Mouse (Mus musculus) cerebellum, postnatal 14 days (tissue): ENCODE results near the gene Drap1.
"Not testable (repeated sequence)": the region's sequence is repeated elsewhere in the genome, so short reads cannot be mapped to it uniquely, and the experiment has no call there.

Experiments
- DNase-seq, 2 experiments: peaks; one replicate each; pipeline ENCODE4 v3.0.0; 2021; ENCODE audit warnings: mixed read lengths in 2 of 2

Drap1 gene

DNA sequence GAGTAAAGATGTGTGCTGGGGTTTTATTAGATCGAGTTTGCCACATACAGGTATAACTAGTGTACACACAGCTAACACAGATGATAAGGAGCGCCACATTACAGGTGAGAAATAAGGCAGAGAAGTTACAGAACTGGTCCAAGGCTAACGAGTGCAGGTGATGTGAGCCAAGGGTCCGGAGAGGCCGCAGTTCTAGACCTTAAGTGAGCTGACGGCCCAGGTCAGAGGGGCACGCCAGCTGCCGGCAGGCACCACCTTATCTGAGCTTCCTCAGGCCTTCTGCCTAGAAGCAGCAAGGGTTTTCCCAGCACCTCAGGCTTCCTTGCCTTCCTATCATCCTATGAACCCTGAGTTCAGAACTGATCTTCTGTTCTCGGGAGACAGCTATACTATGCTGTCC, 5.1 kb downstream of the Drap1 start:
- no peak for DNase-seq

DNA sequence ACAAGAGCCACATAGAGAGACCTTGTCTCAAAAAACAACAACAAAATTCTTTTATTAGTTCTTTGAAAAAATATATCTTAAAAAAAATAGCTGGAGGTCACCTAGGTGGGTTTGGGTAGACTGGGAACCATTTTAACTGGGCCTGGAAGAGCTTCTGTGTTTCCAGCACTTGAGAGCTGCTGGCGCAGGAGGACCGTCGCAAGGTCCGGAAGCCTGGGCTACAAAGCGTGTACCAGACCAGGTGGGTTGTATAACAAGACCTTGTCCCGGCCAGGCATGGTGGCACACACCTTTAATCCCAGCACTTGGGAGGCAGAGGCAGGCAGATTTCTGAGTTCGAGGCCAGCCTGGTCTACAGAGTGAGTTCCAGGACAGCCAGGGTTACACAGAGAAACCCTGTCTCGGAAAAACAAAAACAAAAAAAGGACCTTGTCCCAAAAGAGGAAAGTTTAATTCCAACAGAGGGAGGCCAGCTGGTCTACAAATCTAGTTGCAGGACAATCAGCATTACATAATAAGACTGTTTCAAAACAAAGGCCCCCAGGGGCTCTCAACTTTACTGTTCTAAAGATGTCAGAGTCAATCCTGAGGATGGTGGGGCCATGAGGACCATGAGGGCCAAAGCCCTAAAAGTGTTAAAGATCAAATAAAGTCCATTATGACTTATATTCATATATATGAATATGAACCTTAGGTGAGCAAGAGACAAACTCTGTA, 5.9 kb downstream of the Drap1 start:
- DNase-seq = no peak

DNA sequence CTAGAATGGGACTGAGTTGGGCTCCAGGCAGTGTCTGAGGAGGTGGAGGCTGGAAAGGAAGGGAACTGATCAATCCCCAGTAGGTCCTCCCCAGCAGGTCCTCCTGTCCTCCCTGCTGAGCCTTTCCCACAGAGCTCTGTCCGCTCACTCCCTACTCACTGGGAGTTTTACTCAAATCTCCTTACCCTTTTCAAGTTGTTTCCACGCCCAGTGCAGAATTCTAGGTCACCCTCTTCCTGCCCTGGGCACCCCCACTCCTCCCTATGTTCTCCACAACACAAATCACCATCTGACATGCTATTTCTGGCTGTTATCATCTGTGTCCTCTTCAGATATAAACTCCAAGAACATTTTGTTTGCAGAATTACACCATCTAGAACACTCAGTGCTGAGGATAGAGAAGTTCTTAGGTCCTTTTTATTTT, 10.2 kb downstream of the Drap1 start:
- no peak for DNase-seq

DNA sequence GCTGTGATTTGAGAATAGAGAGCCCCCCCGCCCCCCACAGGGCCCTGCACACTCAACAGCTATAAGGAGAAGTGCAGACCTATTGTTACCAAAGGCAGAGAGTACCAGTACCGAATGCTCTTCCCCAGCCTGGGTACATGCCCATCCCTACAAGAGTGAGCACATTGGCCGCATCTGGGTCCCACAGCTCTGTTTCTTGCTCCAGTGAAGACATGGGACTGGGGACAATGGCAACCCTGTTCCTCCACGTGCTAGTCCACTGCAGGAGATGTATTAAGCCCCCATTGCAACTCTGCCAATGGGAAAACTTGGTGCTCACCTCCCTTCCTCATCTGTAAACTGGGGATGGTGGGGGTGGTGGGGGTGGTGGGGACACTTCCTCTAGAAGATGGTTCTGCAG, 10.9 kb downstream of the Drap1 start:
- DNase-seq = no peak

DNA sequence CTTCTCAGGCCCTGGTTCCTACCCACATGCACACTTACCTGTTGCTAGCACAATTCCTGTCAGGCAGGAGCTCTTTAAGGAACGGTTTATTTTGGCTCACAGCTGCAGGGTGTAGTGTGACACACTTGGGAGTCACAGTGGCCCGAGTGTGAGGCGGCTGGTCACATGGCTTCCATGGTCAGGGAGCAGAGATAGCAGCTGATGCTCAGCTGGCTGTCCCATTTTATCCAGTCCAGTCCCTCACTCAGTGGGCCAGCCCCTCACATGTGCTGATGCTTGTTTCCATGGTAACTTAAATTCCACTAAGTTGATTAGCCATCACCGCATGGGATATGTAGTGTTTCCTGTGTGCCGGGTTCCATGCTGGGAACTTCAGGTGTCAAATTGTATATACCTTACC, 12.8 kb downstream of the Drap1 start:
- DNase-seq = no peak

DNA sequence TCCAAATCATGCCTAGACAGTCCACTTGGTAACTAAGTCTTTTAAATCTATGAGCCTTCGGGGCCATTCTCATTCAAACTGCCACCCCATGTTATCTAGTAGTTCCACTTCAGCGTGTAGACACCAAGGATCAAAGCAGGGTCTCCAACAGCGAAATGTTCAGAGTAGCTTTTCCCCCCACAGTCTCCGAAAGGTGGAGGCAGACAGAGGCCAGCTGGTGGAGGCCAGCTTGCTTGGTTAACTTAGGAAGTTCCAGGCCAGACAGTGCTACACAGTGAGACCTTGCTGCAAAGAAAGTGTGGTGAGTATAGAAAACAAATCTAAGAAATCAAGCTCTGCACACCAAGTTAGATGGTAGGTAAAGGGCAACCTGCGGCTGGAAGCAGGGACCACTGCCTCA, 14.1 kb downstream of the Drap1 start:
- DNase-seq = no peak

DNA sequence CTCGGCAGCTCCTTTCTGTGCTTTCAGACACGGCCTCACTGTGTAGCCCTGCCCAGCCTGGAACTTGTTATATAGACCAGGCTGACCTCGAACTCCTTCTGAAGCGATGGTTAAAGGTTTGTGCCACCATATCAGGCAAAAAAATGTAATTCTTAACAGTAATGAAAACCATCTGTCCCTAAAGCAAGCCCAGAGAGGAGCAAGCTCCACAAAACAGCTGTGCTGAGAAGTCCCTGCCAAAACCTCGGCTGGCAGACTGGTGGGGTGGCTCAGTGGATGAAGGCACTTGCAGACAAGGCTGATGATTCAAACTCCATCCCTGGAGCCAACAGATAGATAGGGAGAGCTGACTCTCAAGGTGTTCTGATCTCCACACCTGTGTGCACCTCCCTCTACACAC, 15.7 kb downstream of the Drap1 start:
- DNase-seq = no peak

DNA sequence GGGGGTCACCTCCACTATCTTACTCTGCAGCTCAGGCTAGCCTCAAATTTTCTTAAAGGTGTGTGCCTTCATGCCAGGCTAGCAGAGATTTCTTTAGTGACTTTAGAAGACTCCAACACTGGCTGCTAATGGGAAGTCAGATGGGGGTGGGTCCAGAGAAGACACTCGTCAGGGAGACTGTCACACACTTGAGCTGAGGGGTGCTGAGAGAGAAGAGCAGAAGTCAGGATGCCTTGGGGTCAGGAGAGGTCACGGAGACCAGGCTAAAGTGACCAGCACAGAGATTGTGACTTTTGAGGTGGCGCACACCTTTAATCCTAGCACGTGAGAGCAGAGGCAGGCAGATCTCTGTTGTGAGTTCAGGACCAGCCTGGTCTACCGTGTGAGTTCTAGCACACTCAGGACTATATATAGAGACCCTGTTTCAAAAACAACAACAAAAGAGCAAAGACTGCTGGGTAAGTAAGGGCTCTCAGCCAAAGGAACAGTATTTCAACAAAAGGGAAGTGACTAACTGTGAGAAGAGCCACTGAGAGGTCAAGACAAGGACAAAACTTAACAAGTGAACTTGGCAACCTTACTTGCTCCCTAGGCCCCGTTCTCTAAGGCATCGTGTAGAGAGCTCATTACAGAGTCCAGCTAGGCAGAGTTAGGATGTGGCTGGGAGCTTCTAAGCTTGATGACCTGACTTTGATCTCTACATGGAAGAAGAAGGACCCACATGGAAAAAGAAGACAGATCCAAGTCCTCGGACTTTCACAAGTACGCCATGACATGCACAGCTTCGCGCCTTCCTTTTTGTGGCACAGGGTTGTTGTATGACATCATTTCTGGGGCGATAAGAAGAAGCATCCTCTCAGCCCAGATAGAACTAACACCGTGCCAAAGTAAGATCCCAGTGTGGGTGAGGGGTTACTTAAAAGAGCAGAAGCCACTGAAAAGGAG, 16.4 kb downstream of the Drap1 start:
- DNase-seq = no peak

DNA sequence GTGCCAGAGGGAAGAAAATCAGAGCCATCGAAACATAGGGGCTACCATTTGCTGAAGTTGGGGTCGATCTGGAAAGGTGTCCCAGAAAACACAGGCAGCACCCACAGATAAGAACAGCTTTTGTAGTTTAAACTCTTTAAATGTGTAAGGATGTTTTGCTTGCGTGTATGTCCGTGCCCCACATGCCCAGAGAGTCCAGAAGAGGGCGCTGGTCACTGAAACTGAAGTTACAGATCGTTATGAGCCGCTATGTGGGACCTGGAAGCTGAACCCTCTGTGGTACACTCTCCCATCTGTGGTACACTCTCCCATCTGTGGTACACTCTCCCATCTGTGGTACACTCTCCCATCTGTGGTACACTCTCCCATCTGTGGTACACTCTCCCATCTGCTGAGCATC, 17.6 kb downstream of the Drap1 start:
- peak; percentile 75 to 84 for DNase-seq

DNA sequence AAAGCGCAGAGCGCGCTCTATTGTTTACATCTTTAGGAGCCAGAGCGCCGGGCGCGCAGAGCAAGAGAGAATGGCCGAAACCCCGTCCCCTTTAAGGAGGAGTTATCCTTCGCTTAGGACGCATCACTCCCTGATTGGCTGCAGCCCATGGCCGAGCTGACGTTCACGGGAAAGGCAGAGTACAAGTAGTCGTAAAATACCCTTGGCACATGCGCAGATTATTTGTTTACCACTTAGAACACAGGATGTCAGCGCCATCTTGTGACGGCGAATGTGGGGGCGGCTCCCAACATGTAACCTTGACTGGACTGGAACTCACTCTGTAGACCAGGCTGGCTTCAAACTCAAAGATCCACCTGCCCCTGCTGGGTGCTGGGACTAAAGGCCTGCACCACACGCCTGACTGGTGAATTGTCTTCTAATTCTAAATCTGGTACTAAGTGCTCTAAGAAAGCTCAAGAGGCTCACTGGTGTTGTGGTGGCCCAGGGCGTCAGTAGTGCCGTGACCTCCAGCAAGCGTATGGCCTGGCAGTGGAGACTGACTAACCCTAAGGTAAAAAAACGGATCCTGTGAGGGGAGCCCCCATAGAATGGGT, 18.1 kb downstream of the Drap1 start:
- DNase-seq = peak; percentile 51 to 52

DNA sequence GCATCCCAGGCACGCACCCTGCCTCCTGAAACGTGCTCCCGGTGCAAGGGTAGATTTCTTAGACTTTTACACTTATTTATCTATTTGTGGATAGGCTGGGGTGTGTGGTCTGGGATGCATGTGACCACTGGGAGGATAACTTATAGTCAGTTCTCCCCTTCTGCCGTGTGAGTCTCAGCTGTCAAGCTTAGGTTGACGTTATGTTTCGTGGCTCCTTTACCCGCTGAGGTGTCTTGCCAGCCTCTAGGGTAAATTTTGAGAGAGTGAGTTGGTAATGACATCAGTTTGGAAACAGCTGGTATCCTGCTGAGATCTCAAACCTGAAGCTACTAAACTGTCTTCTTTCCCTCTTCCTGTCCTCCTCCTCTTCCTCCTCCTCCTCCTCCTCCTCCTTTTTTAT, 18.9 kb downstream of the Drap1 start:
- no peak for DNase-seq

DNA sequence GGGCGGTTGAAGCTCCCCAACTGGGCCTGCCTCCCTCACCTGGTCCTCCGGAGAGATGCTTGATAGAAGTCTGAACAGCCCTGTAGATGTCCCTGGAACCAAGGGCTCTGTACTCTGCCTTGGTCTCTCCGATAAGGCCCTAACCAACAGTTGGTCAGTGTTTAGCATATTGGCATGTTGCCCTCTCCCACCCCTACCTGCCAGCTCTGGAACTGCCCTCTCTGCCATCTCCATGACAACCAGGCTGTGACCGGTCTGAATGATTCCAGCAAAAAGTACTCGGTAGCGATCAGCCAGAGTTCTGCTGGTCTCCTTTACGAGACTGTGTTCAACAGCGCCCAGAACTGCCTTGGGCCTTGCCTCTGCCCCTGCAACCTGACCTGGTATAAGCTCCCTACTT, 22.5 kb downstream of the Drap1 start, which contains the start of gene Tsga10ip:
Gene Tsga10ip (minus strand): TSS at position 234 of the 400 bp plus-strand sequence.
- peak; percentile 48 to 68 for DNase-seq

DNA sequence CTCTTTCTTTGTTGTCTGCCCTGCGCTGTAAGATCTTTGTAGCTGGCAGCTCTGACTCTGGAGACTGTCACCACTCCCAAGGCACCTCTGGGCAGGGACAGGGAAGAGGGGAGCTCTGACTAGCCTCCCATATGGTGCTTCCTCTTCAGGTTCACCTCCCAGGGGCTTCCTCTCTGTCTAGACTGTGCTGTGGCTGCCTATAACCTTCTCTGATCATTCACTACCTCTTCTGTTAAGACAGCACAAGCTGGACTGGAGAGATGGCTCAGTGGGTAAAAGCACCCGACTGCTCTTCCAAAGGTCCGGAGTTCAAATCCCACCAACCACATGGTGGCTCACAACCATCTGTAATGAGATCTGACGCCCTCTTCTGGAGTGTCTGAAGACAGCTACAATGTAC, 23.7 kb downstream of the Drap1 start:
- DNase-seq = not testable (repeated sequence)

DNA sequence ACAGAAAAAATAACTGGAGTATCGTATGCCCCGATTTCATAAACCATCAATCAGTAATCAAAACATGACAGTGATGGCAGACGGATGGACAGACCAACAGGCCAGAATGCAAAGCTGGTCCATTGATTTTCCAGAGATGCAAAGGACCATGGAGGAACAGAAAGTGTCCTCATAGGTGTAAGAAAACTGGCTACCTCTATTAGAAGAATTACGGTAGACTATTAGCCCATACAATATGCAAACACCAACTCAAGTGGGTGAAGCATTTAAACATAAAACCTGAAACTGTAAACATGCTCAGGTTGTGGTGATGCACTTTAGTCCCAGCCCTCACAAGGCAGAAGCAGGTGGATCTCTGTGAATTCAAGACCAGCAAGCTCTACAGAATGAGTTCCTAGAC, 29.4 kb downstream of the Drap1 start:
- DNase-seq = no peak

DNA sequence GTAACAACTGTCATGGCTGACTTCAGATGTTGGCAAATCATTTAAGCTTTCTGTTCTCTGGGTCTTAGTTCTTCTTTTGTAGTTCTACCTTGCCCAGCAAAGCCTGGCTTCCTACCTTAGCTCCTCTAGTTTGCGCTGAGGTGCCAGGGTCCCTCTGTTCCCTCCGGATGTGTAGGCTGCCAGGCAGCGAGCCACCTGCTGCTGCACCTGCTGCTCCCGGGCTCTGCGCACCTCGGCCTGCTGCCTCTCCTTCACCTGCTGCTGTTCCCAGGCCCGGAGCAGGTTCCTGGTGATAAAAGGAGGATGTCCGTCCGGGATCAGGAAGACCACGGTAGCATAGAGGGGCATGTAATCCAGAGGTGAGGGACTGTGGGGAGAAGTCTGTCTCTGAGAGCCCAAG, 30.6 kb downstream of the Drap1 start:
- DNase-seq = peak; percentile 47 to 51

DNA sequence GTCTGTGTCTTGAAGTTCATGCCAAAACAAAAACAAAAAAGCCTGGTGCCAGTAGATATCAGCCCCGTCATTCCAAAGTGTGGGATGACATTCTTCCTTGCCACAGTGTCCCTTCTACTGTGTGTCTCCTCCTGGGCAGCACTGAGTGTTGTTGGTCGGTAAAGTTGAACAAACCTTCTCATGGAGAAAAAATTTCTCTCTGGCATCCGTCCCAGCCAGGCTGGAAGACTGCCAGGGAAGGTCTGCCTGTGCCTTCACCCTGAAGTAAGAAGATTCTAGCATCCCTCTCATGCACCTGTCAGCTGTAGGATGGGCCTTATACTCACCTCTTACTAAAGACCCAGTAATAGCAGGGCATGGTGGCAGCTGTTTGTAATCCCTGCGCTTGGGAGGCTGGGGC, 31.9 kb downstream of the Drap1 start:
- peak; percentile 82 to 88 for DNase-seq

DNA sequence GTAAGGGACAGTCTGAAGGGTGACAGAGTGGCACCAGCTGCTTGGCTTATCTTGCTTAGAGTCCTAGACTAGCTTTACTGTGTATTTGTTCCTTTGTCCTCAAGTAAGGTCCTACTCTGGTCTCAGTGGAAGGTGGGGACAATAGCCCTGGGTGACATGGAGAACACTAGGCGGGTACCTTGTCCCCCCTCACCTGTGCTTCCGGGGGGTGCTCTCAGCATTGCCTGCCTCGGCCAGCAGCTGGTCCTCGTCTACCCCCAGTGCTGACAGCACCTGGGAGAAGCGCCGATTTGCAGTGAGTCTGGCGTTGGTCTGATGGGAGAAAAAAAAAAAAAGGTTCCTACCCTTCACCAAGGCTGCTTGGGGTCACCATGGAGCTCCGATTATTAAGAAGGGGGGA, 34.4 kb downstream of the Drap1 start:
- DNase-seq = no peak

DNA sequence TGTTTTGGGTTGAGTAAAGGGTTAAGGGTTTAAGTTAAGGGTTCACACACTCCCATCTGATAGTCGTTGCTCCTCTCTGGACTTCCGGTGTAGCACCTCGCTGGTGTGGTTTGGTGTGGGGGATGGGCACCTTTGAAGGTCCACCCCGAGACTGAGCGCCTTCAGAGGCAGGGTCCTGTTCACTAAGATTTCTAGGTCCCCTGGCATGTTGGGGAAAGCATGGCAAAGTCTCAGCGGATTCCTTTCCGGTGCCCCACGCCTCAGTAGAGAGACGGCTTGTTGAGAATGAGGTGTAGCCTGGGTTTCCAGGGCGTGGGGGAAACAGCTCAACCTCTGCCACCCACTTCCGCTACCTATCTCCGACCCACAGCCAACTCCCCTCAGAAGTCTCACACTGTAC, 35.1 kb downstream of the Drap1 start:
- no peak for DNase-seq

DNA sequence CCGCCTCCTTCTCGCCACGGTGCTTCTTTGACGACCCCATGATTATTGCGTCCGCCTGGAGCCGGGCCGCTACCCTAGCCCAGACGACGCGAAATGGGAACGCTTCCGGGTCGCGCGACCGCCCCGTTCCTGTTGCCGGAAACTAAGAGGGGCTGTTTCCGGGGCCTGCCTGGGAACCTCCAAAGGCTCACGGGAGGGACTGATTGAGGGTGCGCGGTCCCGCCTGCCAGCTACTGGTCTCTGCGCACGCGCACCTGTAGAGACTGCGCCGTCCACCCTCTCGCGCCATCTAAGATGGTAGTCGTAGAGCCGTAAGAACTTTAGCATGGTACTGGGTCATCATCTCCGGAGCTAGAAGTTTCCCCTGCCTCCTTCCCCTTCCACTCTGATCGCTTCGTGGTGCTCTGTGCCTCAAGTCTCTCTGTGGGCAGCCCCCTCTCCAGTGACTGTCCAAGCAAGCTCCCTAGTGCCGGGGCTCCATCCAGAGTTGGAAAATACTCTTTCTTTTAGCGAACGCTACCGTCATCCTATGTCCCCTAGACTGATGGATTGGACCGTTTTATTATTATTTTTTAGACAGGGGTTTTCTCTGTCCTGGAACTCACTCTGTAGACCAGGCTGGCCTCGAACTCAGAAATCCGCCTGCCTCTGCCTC, 36.1 kb downstream of the Drap1 start, which contains the start of gene Sart1:
Gene Sart1 (minus strand): TSS at position 116 of the 655 bp plus-strand sequence.
- DNase-seq = peak; percentile 96

DNA sequence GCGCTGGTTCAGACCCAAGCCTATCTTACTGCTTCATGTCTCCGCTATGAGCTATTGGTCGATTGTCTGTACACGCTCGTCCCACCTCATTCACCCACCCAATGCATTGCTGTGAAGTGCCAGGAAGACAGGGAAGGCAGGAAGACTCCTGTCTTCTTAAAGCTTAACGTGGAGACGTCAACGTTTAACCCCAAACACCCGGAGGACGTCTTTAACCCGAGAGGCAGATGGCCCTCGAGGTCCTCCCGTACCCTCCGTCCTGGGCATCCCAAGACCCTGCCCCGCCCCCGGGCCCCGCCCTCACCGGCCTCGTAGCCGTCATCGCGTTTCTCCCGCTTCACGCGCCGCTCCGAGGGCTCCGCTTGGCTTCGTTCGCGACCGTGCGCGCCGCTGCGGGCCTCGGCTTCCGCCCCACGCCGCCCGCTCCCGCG, 36.8 kb downstream of the Drap1 start:
- peak in 1 of 2 experiments; percentile 64 for DNase-seq

DNA sequence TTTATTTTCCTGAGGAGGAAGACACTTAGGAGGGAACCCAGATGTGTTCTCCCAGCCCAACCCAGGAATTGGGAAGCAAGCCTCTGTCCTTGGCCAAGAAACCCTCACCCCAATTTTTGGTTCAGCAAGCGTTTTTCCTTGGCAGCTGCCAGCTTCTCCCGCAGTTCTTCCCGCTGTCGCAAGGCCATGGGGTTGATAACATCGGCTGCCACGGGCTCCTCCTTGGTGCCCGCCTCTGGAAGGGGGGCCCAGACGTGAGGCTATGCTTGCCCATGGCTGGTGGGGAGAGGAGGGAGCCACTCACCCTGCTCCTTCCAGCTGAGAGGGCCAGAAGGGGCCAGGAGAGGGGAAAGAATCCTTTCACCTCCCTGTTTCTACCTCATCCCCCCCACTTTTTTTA, 40.1 kb downstream of the Drap1 start:
- no peak for DNase-seq

DNA sequence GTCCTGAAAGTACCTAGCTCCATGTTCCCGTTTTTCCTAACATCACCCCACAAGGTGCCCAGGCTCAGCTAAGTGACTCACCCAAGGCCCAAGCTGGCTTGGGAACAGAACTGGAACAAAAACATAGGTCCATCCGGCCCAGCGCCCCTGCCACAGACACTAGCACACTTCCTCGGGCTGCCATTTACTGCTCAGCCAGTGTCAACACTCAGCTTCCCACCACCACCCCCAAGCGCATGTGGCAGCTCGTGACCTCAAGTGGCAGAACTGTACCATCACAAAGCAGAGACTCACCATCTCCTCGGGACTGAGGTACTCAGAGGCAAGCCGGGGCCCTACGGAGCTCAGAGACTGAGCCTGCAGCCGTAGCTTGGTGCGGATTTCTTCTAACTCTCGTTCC, 41.5 kb downstream of the Drap1 start:
- DNase-seq = no peak

DNA sequence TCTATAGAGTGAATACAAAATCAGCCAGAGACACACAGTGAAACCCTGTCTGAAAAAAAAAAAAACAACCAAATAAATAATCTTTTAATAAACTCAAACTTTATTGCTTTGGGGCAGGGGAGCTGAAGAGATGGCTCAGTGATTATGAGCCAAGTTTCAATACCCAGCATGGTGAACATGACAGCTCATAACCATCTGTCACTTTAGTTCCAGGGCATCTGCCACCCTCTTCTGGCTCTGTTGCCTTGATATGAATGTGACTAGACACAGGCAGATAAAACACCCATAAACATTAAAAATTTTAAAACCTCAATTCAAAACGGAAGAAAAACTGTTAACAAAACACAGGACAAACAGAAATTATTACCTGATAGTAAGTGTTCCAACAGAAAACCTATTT, 47.3 kb downstream of the Drap1 start:
- no peak for DNase-seq
